Mouse (Mus musculus): ENCODE measurements at regions not wholly inside any gene's neighbourhood (a gene's known extent, or its start where the extent isn't known, plus 50 kb on each side); places are given as distances from the start of the nearest gene placed in this dataset.

DNA sequence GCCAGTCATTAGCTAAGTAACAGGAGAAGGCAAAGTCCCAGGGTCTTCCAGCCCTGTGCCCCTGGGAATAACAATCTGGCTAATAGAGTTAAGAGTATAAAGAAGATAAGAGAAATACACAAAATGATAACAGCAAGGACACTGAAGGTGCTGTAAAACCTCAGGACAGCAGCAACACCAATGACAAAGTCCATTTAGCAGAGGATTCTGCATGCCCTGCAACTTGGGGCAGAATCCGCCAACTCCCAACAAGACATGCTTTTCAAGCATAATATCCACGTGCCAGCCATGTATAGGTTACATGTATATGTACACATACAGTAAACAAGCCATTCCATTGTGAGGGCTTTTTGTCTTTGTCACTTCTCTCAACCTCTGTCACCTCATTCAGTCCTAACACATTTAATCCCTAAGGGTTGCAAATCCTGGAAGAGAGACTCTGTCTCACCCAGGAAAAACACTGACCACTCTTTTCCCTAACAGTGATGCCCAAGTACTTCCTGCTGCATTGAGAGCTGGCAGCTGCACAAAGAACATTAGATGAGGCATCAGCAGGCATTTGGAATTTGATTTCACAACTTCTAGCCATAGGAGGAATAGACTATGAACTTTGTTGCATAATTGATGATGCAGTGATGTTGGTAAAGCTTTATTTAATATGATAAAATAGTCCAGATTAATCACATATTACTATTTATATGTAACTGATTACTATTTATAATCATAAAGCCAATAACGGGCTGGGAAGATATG lies 105.8 kb upstream of the Slc4a7 start:
- DNase-seq (ENCODE audit: low spot score) = no peak

DNA sequence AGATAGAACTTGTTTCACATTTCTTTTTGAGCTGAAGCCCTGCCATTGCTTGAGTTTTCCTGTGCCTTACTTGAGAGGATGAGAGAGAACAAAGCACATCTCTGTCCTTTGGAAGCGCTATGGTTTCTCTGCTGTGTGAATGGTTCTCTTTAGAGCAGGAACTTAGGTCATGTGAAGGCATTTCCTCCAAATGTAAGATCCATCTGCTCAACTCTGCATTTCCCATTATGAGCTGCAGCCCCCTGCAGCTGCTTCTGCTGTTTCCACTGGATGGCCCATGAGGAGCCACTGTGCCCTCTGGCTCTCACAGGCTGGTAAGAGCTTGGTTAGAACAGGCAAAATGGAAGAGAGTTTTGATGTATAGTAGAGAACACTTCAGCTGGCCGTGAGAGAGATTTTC lies 102.5 kb upstream of the Slc4a7 start:
- DNase-seq (ENCODE audit: low spot score) = no peak

DNA sequence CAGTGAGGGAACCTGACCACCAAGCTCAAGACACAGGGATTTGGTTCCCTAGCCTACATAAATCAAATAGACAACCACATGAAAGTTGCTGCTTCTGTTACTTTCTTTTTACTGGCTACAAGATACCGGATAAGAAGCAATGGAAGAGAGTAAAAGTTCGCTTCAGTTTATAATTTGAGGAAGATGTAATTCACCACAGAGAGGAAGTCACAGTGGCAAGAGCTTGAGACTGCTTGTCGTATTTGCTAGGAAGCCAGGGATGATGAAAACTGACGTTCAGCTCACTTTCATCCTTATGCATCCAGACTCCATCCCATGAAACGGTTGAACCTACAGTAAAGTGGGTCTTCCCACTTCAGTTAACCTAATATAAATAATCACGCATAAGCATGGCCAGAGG lies 102.1 kb upstream of the Slc4a7 start:
- DNase-seq (ENCODE audit: low spot score) = no peak

DNA sequence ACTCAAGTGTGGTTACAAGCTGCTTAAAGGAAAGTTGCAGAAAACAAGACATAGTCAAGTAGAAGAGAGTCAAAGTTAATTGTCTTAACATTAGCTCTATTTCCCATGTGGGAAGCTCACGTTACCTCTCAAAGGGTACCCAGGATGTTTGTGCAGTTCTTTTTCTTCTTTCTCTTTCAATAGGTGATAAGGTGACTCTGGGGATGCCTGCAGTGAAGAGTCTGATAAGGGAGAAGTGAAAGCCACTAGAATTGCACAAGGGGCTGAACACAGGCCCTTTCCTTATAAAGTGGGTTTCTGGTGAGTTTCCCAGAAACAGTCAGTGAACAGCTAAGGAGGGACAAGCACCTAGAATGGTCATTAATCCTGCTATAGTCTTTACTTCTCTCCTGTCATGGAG lies 98.6 kb upstream of the Slc4a7 start:
- no peak for DNase-seq (ENCODE audit: low spot score)

DNA sequence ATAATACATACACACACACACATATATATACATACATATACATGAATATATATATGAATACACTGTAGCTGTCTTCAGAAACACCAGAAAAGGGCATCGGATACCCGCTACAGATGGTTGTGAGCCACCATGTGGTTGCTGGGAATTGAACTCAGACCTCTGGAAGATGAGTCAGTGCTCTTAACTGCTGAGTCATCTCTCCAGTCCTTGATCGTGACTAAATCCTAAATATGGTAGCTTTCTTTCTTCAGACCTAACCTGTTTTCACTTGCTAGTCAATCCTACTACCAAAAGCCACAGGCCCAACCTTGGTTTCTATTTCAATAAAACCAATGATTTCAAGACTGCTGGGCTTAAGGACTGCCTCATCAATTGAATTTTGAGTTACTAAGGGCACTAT lies 95.0 kb upstream of the Slc4a7 start:
- DNase-seq (ENCODE audit: low spot score) = no peak

- no peak for DNase-seq (ENCODE audit: low spot score)
Observed at GRCm38 (mm10) chr14:14612245-14612644, 89.8 kb upstream of the Slc4a7 start.

DNA sequence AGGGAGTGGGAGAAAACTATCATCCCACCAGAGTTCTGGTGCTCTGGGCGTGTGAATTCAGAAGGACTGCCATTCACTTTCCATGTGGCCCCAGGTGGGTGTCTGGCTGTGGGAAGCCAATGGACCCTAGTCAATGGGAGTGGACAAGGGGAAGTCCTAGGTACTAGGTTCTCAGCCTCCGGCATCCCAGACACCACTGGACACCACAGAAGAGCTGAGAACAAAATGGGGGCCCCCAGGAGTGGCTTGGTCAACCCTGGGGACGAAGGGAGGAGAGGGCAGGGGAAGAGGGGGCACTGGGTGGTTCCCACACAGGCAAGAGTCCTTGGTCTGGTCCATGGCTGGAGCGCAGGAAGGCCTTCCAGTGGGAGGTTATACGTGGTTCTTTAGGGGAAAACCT lies 81.8 kb upstream of the Slc4a7 start:
- no peak for DNase-seq (ENCODE audit: low spot score)

DNA sequence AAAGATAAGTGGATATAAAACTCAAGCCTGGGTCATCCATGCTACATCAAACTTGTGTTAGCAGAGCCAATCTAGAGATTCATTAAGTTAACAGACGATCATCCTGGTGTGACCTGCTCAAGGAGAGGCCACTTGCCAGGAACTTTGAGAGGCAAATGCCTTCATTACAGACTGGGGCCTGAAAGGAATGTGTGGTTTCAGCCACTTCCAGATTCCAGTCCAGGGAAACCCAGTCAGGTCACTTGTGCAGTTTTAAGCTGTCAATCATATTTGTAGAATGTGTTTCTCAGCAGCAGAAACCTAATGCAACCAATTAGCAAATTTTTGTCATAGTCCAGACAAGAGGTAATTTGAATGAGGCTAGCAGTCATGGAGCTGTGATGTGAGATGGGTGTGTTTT lies 73.4 kb upstream of the Slc4a7 start:
- no peak for DNase-seq (ENCODE audit: low spot score)

DNA sequence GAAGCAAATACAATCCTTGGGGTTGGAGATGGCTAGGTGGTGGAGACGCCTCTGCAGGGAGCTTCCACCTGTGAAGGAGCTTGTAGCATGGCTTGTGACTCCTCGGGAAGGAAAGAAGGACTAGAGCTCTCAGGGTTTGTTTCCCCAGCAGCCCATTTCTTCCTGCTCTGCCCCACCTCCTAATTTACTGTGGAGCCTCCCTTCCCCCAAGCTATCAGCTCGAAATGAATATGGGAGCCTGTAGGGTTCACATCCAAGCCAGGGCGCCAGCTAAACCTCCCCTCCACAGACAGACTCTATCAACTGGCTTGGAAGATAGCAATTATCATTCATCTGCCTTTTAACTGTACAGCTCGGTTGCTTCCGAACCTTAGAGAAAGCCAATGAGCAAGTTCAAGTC lies 70.3 kb upstream of the Slc4a7 start:
- DNase-seq (ENCODE audit: low spot score) = no peak

- peak; percentile 39 for DNase-seq (ENCODE audit: low spot score)
Observed at GRCm38 (mm10) chr14:14632471-14632870, 69.6 kb upstream of the Slc4a7 start.

- peak; percentile 37 for DNase-seq (ENCODE audit: low spot score)
Observed at GRCm38 (mm10) chr14:14632951-14633931, 68.8 kb upstream of the Slc4a7 start.

DNA sequence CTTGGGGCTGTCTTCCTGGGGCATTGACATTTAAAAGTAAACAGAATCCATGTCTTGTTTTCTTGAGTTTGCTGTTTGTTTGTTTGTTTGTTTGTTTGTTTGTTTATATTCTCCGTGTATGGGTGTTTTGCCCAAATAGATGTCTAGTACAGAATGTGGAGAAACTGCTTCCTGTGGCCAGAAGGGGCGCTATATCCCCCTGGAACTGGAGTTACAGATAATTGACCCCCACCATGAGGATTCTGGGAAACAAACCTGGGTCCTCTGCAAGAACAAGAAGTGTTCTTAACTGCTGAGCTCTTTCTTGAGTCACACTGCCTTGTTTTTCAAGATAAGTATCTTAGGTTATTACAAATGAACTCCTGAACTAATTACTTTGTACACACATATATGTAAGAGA lies 68.1 kb upstream of the Slc4a7 start:
- no peak for DNase-seq (ENCODE audit: low spot score)

DNA sequence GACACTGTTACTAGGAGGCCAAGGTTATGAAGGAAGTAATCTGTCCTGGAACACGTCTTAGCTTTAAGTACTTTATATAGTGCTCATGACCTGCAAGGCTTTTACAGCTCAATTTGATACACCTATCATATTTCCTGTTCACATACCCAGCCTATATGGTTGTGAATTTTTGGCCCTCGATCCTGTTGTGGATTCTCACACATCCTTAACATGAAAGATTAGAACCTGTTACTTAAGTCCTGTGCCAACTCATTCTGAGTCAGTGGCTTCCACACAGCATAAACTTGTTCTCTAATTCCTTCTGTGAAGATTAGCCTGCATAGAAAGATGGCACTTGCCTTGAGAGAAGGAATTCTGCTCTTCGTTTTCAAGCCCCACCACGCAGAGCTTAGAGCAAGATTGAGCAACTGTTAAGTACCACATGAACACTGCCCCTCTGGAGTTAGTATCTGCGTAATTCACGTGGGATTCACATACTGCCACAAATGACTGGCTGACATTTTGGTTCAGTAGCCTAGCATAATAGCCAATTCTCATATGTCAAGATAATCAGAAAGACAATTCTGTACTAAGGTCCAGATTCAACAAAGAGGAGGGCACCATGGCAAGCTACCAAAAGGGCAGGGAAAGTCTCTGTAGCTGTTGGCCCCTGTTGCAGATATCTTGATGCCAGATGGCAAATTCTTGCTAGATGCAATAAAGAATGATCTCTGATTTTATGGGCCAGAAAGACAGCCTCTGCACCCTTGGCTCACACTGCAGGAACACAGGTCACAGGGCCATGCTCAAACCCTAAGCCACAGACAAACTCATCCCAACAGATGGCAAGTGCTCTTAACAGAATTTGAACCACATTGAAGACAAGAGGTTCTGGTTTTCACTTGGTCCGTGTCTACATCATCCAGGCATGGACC lies 62.7 kb upstream of the Slc4a7 start:
- no peak for DNase-seq (ENCODE audit: low spot score)

DNA sequence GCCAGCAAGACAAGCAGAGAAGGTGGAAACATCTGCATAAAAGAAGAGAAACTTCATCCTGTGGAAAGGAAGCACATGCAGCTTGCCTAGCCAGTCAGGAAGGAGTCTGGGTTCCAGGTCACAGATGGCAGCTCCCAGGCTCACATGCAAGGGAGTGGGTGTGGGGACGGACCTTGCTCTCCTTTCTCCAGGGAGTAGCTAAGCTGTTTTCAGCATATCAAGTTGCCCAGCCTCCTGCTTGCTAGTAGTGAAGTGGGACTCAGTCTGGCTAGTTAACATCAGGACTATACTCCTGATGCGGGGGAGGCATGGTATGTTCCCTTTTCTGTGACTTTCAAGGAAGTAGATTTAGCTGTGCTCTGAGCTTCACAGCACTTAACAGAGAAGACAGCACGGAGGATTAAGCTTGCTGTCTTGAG lies 62.0 kb upstream of the Slc4a7 start:
- DNase-seq (ENCODE audit: low spot score) = no peak

DNA sequence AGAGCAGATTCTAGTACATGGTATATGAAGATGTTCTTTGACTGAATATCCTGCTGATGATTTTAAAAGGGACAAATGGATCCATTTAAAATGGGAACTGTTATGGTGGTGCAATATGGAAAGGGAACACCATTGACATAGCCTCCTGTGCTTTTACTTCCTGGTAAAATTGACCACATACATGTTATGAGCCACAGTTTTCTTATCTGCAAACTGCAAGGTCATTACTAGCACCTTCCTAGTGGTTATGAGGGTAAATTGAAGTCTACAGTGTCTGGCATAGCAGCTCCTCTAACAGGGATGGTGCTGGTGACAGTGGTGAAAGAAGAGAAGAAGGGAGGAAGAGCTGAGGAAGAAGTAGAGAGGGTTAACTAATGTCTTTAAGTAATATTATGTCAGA lies 61.5 kb upstream of the Slc4a7 start:
- DNase-seq (ENCODE audit: low spot score) = no peak

- no peak for DNase-seq (ENCODE audit: low spot score)
Observed at GRCm38 (mm10) chr14:14643533-14643932, 58.5 kb upstream of the Slc4a7 start.

DNA sequence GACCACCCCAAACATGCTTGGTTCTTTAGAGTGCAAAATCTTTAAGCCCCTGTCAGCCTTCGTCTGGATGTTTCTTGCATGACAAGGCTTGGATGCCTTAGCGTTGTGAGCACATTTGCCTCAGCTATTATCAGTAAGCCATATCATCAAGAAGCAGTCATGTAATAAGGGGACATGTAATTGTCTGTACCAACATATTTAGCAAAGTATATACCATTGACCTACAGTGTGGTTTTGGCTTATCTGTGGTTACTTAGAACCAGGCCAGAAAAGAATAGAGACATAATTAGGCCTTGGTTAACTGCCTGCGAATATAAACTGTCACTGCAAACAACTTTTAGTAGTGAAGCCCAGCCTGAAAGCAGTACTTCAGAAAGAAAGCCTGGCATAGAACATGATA lies 57.0 kb upstream of the Slc4a7 start:
- DNase-seq (ENCODE audit: low spot score) = no peak
